Mouse (Mus musculus) stomach, postnatal 0 days (tissue): Measurements from ENCODE around the gene Cd200. TPM values are rescaled to one million over a fixed set of nuclear protein-coding genes. Genes with fewer than 3 reads are reported as not detected.
"Not testable (repeated sequence)": the region's sequence is repeated elsewhere in the genome, so short reads cannot be mapped to it uniquely, and the experiment has no call there.

Experiments
- ATAC-seq: fragments of 200-750 bp; cut with Nextera tagmentation; 2 replicates; pipeline ENCODE4 v1.8.0; 2017; ENCODE audit not compliant: low FRiP score, low TSS enrichment
- DNase-seq: peaks from one replicate; pipeline ENCODE4 v3.0.0-alpha.2; 2016; ENCODE audit warnings: low spot score
- H3K27ac ChIP-seq: fragments of 300-500 bp; sonication (generic); replicated peaks from 2 replicates; pipeline ENCODE4 v1.5.1; 2014; ENCODE audit warnings: mild to moderate bottlenecking, control low read depth
- H3K27me3 ChIP-seq: fragments of 300-500 bp; sonication (generic); 2 replicates; pipeline ENCODE4 v1.6.1; 2014; ENCODE audit warnings: low read length; ENCODE audit not compliant: control insufficient read depth, insufficient read depth
- H3K36me3 ChIP-seq: fragments of 300-500 bp; sonication (generic); 2 replicates; pipeline ENCODE4 v1.6.1; 2014; ENCODE audit warnings: low read length, mixed read lengths; ENCODE audit not compliant: control insufficient read depth, insufficient read depth
- H3K4me1 ChIP-seq: fragments of 300-500 bp; sonication (generic); replicated peaks from 2 replicates; pipeline ENCODE4 v1.6.1; 2014; ENCODE audit warnings: antibody characterized with exemption; ENCODE audit not compliant: control insufficient read depth, insufficient read depth
- H3K4me2 ChIP-seq: fragments of 300-500 bp; sonication (generic); replicated peaks from 2 replicates; pipeline ENCODE4 v1.6.1; 2014; ENCODE audit warnings: low read depth, mild to moderate bottlenecking, control low read depth, moderate library complexity
- H3K4me3 ChIP-seq: fragments of 300-500 bp; sonication (generic); 2 replicates; pipeline ENCODE4 v1.5.1; 2014; ENCODE audit warnings: low read depth, low read length, control low read depth
- H3K9ac ChIP-seq: fragments of 300-500 bp; sonication (generic); 2 replicates; pipeline ENCODE4 v1.6.1; 2014; ENCODE audit warnings: mild to moderate bottlenecking, low read length, control low read depth, mixed read lengths
- H3K9me3 ChIP-seq: fragments of 300-500 bp; sonication (generic); 2 replicates; pipeline ENCODE4 v1.6.1; 2016; ENCODE audit warnings: low read length; ENCODE audit not compliant: control insufficient read depth
- CTCF ChIP-seq: IDR thresholded peaks from 2 replicates; pipeline ENCODE4 v1.5.1; 2016; ENCODE audit warnings: antibody characterized with exemption, low read depth, mild to moderate bottlenecking, moderate library complexity
- EP300 ChIP-seq: optimal IDR thresholded peaks from 2 replicates; pipeline ENCODE3; 2016; ENCODE audit warnings: antibody characterized with exemption
- WGBS: fragments of 180-500 bp; shearing (Covaris S2); extraction: QIAGEN DNeasy Blood & Tissue Kit; methylation state at CpG from one replicate; pipeline ENCODE4 v1.1.7; 2014; 5-methylcytosine and 5-hydroxymethylcytosine counted together
- polyA plus RNA-seq: library from polyadenylated mRNA; unstranded; fragments of >200 nt; fragmentation: Nextera tagmentation; extraction: Ambion mirVana; gene quantifications from 2 replicates; pipeline ENCODE4 v1.2.1, GENCODE M21; 2015

Cd200 gene
- polyA plus RNA-seq, 1 experiment from 2014 or later: 87.8 TPM

GRCm38 (mm10) chr16:45364627-45365026 lies 44.2 kb downstream of the Cd200 start:
- Histone ChIP-seq H3K4me3 (no peak overlapping the region), H3K27me3 (no peaks in the 10 kb centered on the region), H3K9me3 (no peaks in the 10 kb centered on the region), H3K27ac (no peak overlapping the region), H3K9ac (no peak overlapping the region), H3K4me1 (no peaks in the 10 kb centered on the region), H3K4me2 (no peak overlapping the region), H3K36me3 (no peaks in the 10 kb centered on the region)
- WGBS: 76% methylated on average over 1 of the region's 1 CpGs
- DNase-seq: no peak
- ATAC-seq: no peak
- no peak for TF ChIP-seq CTCF
- no peak for TF ChIP-seq EP300

GRCm38 (mm10) chr16:45363480-45364045 lies 45.3 kb downstream of the Cd200 start:
- ATAC-seq: no peak
- 47% methylated on average over 4 of the region's 4 CpGs for WGBS
- no peak overlapping the region for H3K4me2 ChIP-seq
- no peaks in the 10 kb centered on the region for H3K27me3 ChIP-seq
- peak overlapping the region; percentile 40; the same call in 1 of the 2 replicates for H3K27ac ChIP-seq
- DNase-seq: no peak
- no peaks in the 10 kb centered on the region for H3K36me3 ChIP-seq
- no peak overlapping the region for H3K9ac ChIP-seq
- TF ChIP-seq EP300 (no peak), CTCF (no peak)
- H3K4me1 ChIP-seq: no peaks in the 10 kb centered on the region
- H3K4me3 ChIP-seq: no peak overlapping the region
- H3K9me3 ChIP-seq: no peaks in the 10 kb centered on the region

- no peak overlapping the region for H3K27ac ChIP-seq
- H3K4me3 ChIP-seq: no peak overlapping the region
- H3K4me1 ChIP-seq: no peaks in the 10 kb centered on the region
- no peaks in the 10 kb centered on the region for H3K27me3 ChIP-seq
- H3K4me2 ChIP-seq: no peak overlapping the region
- DNase-seq (no peak), ATAC-seq (no peak)
- TF ChIP-seq EP300 (no peak), CTCF (no peak)
- no peak overlapping the region for H3K9ac ChIP-seq
- no peaks in the 10 kb centered on the region for H3K36me3 ChIP-seq
- H3K9me3 ChIP-seq: no peaks in the 10 kb centered on the region
Observed at GRCm38 (mm10) chr16:45361450-45361849, 47.4 kb downstream of the Cd200 start.

GRCm38 (mm10) chr16:45358441-45358840 lies 50.4 kb downstream of the Cd200 start:
- H3K9me3 ChIP-seq, H3K27ac ChIP-seq, H3K4me3 ChIP-seq, H3K4me2 ChIP-seq, H3K27me3 ChIP-seq, H3K36me3 ChIP-seq, H3K4me1 ChIP-seq, DNase-seq, H3K9ac ChIP-seq, ATAC-seq: not testable (repeated sequence)
- 84% methylated on average over 5 of the region's 5 CpGs for WGBS

GRCm38 (mm10) chr16:45357134-45357533 lies 51.7 kb downstream of the Cd200 start:
- Histone ChIP-seq H3K4me3 (no peak overlapping the region), H3K9ac (no peak overlapping the region), H3K4me2 (no peak overlapping the region), H3K4me1 (no peaks in the 10 kb centered on the region), H3K36me3 (no peaks in the 10 kb centered on the region), H3K9me3 (no peaks in the 10 kb centered on the region), H3K27ac (no peak overlapping the region; the same call in 1 of the 2 replicates), H3K27me3 (no peaks in the 10 kb centered on the region)
- 40% methylated on average over 1 of the region's 1 CpGs for WGBS
- no peak for DNase-seq
- ATAC-seq: no peak
- TF ChIP-seq CTCF: no peak
- TF ChIP-seq EP300: no peak

- Histone ChIP-seq H3K36me3 (no peaks in the 10 kb centered on the region), H3K9me3 (no peaks in the 10 kb centered on the region), H3K4me2 (no peak overlapping the region), H3K4me1 (no peaks in the 10 kb centered on the region), H3K4me3 (no peak overlapping the region), H3K27ac (no peak overlapping the region), H3K9ac (no peak overlapping the region), H3K27me3 (no peaks in the 10 kb centered on the region)
- peak; percentile 80; the same call in 1 of the 2 replicates for ATAC-seq
- TF ChIP-seq CTCF: no peak
- no peak for TF ChIP-seq EP300
- peak; percentile 50 for DNase-seq
Observed at GRCm38 (mm10) chr16:45352875-45353274, 56.0 kb downstream of the Cd200 start.
